Mouse (Mus musculus) hindbrain, embryonic 14.5 days (tissue): Measurements from ENCODE around the gene Icosl. TPM values are rescaled to one million over a fixed set of nuclear protein-coding genes. Genes with fewer than 3 reads are reported as not detected.

ENCODE experiments used
- ATAC-seq: fragments of 200-750 bp; cut with Nextera tagmentation; 2 replicates; pipeline ENCODE4 v1.8.0; 2017; ENCODE audit warnings: moderate number of reproducible peaks, mild to moderate bottlenecking, moderate TSS enrichment, moderate library complexity; ENCODE audit not compliant: low FRiP score
- DNase-seq: peaks from one replicate; pipeline ENCODE4 v3.0.0-alpha.2; 2015; ENCODE audit warnings: low spot score
- H3K27ac ChIP-seq: fragments of 300-500 bp; sonication (generic); 2 replicates; pipeline ENCODE4 v1.5.1; 2014; ENCODE audit warnings: mild to moderate bottlenecking, moderate library complexity
- H3K27me3 ChIP-seq: fragments of 300-500 bp; sonication (generic); 2 replicates; pipeline ENCODE4 v1.6.1; 2014; ENCODE audit warnings: mild to moderate bottlenecking, low read length, mixed read lengths; ENCODE audit not compliant: control insufficient read depth, insufficient read depth
- H3K36me3 ChIP-seq: fragments of 300-500 bp; sonication (generic); replicated peaks from 2 replicates; pipeline ENCODE4 v1.6.1; 2014; ENCODE audit not compliant: control insufficient read depth, insufficient read depth
- H3K4me1 ChIP-seq: fragments of 300-500 bp; sonication (generic); replicated peaks from 2 replicates; pipeline ENCODE4 v1.6.1; 2014; ENCODE audit warnings: antibody characterized with exemption, low read length, mixed read lengths; ENCODE audit not compliant: control insufficient read depth, insufficient read depth
- H3K4me2 ChIP-seq: fragments of 300-500 bp; sonication (generic); replicated peaks from 2 replicates; pipeline ENCODE4 v1.6.1; 2014; ENCODE audit warnings: mild to moderate bottlenecking, moderate library complexity
- H3K4me3 ChIP-seq: fragments of 300-500 bp; sonication (generic); replicated peaks from 2 replicates; pipeline ENCODE4 v1.5.1; 2014; ENCODE audit warnings: mild to moderate bottlenecking, low read length
- H3K9ac ChIP-seq: fragments of 300-500 bp; sonication (generic); 2 replicates; pipeline ENCODE4 v1.6.1; 2014
- H3K9me3 ChIP-seq: fragments of 300-500 bp; sonication (generic); 2 replicates; pipeline ENCODE4 v1.6.1; 2016; ENCODE audit warnings: low read length; ENCODE audit not compliant: control insufficient read depth
- WGBS: fragments of 180-500 bp; shearing (Covaris S2); extraction: QIAGEN DNeasy Blood & Tissue Kit; methylation state at CpG from one replicate; pipeline ENCODE4 v1.1.7; 2014; 5-methylcytosine and 5-hydroxymethylcytosine counted together
- polyA plus RNA-seq: library from polyadenylated mRNA; unstranded; fragments of >200 nt; fragmentation: Nextera tagmentation; extraction: Ambion mirVana; gene quantifications from 2 replicates; pipeline ENCODE4 v1.2.1, GENCODE M21; 2014

Icosl gene
- polyA plus RNA-seq, 1 experiment from 2014 or later, result 0.79 TPM

DNA sequence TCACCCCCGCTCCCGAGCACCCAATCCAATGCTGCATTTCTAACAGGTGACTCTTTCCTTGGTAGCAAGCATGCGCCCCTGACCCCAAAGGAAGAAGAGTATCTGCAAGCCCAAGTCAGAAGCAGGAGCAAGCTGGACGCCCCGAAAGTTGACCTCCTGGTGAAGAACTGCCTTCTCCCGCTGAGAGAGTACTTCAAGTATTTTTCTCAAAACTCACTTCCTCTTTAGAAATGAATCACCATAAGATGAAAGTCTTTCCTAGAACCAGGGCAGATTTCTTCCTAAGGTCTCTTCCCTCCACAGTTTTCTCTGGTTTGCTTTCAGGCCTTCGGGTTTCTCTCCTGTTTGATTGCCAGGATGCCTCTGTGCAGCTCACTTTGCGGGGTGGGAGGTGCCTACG lies 6.0 kb upstream of the Icosl start:
- H3K27me3 ChIP-seq, result no peaks in the 10 kb centered on the region
- no peaks in the 10 kb centered on the region for H3K4me1 ChIP-seq
- no peaks in the 10 kb centered on the region for H3K9me3 ChIP-seq
- WGBS, result 86% methylated on average over 9 of the region's 9 CpGs
- ATAC-seq, result no peak
- no peak overlapping the region for H3K27ac ChIP-seq
- H3K4me3 ChIP-seq, result no peak overlapping the region
- H3K36me3 ChIP-seq, result no peaks in the 10 kb centered on the region
- H3K4me2 ChIP-seq, result no peak overlapping the region
- no peak overlapping the region for H3K9ac ChIP-seq
- DNase-seq, result no peak

DNA sequence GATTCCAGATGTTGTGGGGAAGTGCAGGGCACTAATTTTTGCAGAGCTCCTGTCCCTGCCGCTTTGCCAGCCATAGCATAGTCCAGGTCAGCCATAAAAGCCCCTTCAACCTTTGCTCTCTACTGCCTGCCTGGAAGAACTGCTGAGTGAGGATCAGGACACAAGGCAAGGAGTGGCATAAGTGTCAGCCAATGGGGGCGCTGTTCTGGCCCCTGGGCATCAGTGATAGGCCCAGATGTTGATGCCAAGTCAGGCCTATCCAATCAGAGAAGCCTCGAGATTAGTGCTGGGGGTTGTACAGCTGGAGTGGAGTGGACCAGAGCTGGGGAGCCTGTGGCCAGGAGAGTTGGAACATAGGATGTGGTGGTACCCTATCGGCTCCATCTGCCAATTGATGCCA lies 1.9 kb upstream of the Icosl start:
- no peak for DNase-seq
- 52% methylated on average over 4 of the region's 4 CpGs for WGBS

DNA sequence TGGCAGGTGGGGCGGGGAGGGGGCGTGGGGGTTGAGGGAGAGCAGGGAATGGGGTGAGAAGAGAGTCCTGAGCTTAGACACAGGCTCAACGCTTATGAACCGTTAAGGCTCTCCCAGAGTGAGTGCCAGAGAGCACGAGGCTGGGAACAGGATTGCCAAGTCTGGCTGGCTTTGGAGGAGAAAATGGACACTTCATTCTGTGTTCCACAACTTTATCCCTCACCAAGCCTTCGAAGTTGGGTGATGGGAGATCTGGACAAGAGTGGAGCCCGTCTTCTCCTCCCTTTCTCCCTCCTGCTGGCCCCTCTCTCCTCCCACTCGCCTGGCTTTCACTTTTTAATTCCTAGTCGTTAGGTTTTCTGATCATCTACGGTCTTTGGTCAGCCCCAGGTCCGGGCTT lies 561 bp upstream of the Icosl start:
- ATAC-seq, result no peak
- H3K9ac ChIP-seq, result no peak overlapping the region

More for the DNA sequence above, 1.9 kb upstream of the Icosl start:
- H3K4me1 ChIP-seq, result peaks cover 8% of the 10 kb centered on the region; the same call in 1 of the 2 replicates
- no peaks in the 10 kb centered on the region for H3K9me3 ChIP-seq
- H3K36me3 ChIP-seq, result no peaks in the 10 kb centered on the region
- peaks cover 26% of the 10 kb centered on the region for H3K27me3 ChIP-seq
- H3K27ac ChIP-seq, result no peak overlapping the region
- H3K9ac ChIP-seq, result no peak overlapping the region
- H3K4me2 ChIP-seq, result no peak overlapping the region
- H3K4me3 ChIP-seq, result no peak overlapping the region
- ATAC-seq, result no peak

DNA sequence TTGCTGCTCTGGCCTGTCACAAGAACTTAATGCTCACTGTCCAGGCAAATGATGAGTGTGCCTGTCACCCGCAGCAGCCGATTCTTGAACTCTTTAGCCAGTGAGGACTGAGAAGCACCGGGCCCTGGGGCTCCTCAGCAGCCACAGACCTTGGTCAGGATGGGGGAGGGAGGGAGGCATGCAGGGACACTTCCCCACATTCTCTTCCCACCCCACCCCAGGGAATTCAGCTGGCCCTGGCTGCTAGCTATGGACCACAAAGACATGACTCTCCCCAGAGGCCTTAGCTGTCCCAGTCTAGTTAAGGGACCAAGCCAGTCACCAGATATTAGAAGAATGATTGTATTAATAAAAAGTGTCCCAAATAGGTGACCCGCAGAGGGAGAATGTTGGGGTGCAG lies 5.0 kb downstream of the Icosl start:
- H3K27ac ChIP-seq, result no peak overlapping the region
- peaks cover 16% of the 10 kb centered on the region for H3K27me3 ChIP-seq
- no peak for ATAC-seq
- no peaks in the 10 kb centered on the region for H3K36me3 ChIP-seq
- H3K4me2 ChIP-seq, result no peak overlapping the region
- DNase-seq, result no peak
- no peak overlapping the region for H3K9ac ChIP-seq
- 82% methylated on average over 4 of the region's 4 CpGs for WGBS
- no peaks in the 10 kb centered on the region for H3K9me3 ChIP-seq
- no peak overlapping the region for H3K4me3 ChIP-seq
- H3K4me1 ChIP-seq, result peaks cover 5% of the 10 kb centered on the region; the same call in 1 of the 2 replicates

More for the DNA sequence above, 561 bp upstream of the Icosl start:
- Histone ChIP-seq H3K4me1 (peaks cover 8% of the 10 kb centered on the region; the same call in 1 of the 2 replicates), H3K27ac (no peak overlapping the region), H3K9me3 (no peaks in the 10 kb centered on the region), H3K27me3 (peaks cover 26% of the 10 kb centered on the region), H3K4me3 (peak overlapping the region; percentile 50), H3K36me3 (no peaks in the 10 kb centered on the region), H3K4me2 (peak overlapping the region; percentile 98)
- 28% methylated on average over 11 of the region's 11 CpGs for WGBS
- no peak for DNase-seq

DNA sequence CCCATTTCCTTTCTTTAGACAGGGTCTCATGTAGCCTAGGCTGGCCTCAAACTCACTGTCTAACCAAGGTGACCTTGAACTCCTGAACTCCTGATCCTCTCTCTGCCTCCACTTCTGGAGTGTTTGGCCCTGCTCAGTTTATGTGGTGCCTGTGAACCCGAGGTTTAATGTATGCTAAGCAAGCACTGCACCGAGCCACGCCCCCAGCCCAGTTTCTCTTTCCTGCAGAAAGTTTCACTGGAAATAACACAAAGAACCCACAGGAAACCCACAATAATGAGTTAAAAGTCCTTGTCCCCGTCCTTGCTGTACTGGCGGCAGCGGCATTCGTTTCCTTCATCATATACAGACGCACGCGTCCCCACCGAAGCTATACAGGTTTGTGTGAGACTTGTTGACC lies 5.9 kb downstream of the Icosl start:
- H3K36me3 ChIP-seq, result no peaks in the 10 kb centered on the region
- no peaks in the 10 kb centered on the region for H3K4me1 ChIP-seq
- H3K9me3 ChIP-seq, result no peaks in the 10 kb centered on the region
- no peak overlapping the region for H3K4me2 ChIP-seq
- no peak overlapping the region for H3K4me3 ChIP-seq
- ATAC-seq (no peak), DNase-seq (no peak)
- H3K9ac ChIP-seq, result no peak overlapping the region
- H3K27me3 ChIP-seq, result peaks cover 8% of the 10 kb centered on the region
- no peak overlapping the region for H3K27ac ChIP-seq
- WGBS, result 85% methylated on average over 11 of the region's 11 CpGs

DNA sequence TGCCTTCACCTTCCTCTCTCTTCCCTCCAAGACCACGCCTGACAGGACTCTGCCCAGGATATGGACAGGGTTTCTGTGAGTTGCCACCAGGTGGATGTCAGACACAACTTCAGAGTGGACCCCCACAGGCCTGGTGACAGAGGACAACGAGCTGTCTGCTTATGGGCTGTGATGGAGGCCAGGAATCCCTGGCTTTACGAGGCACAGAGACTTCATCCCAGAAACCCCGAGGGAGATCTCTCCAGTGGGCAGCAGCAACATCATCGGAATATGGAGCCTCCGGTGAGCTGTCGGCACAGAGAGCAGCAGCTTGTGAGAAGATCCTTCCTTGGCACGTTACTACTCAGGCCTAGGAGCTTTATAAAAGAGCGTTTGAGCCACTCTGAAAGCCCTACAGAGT lies 8.8 kb downstream of the Icosl start:
- Histone ChIP-seq H3K27me3 (no peaks in the 10 kb centered on the region), H3K4me2 (no peak overlapping the region), H3K9ac (no peak overlapping the region), H3K27ac (no peak overlapping the region), H3K4me3 (no peak overlapping the region), H3K36me3 (no peaks in the 10 kb centered on the region), H3K4me1 (no peaks in the 10 kb centered on the region), H3K9me3 (no peaks in the 10 kb centered on the region)
- no peak for DNase-seq
- 82% methylated on average over 9 of the region's 9 CpGs for WGBS
- no peak for ATAC-seq

DNA sequence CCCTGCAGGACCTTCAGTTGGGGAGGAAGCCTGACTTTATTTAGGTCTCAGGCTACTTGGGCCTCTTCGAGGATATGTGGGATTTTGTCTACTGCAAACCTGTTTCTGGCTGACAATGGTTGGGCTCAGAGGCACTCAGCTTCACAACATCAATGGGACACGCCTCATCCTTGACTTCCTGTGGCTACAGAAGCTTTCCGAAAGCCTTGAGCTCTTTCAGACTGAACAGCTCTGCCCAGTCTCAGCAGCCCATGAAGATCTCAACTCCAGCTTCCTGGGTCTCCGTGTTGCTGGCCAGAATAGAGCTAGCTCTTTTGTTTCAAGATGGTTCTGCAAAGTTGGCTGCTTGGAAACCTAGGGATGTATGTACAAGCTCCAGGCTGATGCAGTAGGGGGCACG lies 9.2 kb downstream of the Icosl start:
- ATAC-seq (no peak), DNase-seq (no peak)
- Histone ChIP-seq H3K27me3 (no peaks in the 10 kb centered on the region), H3K4me1 (no peaks in the 10 kb centered on the region), H3K4me2 (no peak overlapping the region), H3K27ac (no peak overlapping the region), H3K9me3 (no peaks in the 10 kb centered on the region), H3K9ac (no peak overlapping the region), H3K36me3 (no peaks in the 10 kb centered on the region), H3K4me3 (no peak overlapping the region)
- 88% methylated on average over 5 of the region's 5 CpGs for WGBS

DNA sequence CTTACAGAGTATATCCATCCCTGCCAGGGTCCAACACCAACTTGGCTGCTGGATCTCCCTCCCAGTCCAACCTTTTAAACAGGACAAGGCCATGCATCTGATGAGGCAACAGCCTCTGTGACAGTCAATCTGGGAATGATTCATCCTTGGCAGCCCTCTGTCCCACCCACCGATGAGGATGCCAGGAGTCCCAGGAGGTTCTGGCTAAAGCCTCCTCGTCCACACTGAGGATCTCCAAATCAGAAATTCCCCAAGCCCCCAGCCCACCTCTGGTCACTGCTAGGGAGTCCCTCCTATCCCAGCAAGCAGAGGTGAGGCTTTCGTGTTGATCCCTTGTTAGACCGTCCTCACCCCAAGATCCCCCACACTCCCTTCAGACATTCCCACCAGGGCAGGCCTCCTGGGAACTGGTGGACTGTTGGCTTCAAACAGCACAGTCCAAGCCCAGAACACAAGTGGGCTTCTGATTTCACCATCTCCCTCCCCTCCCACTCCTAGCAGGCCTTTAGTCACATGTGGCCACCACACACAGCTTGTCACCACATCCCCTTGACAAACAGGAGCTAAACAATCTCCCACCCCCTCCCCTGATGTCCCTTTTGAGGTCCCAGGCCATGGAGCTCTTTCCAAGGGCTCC lies 11.0 kb downstream of the Icosl start:
- Histone ChIP-seq H3K9ac (no peak overlapping the region), H3K4me1 (no peaks in the 10 kb centered on the region), H3K9me3 (no peaks in the 10 kb centered on the region), H3K4me3 (no peak overlapping the region), H3K27me3 (no peaks in the 10 kb centered on the region), H3K4me2 (no peak overlapping the region), H3K27ac (no peak overlapping the region), H3K36me3 (no peaks in the 10 kb centered on the region)
- 81% methylated on average over 4 of the region's 4 CpGs for WGBS
- DNase-seq (no peak), ATAC-seq (no peak)

DNA sequence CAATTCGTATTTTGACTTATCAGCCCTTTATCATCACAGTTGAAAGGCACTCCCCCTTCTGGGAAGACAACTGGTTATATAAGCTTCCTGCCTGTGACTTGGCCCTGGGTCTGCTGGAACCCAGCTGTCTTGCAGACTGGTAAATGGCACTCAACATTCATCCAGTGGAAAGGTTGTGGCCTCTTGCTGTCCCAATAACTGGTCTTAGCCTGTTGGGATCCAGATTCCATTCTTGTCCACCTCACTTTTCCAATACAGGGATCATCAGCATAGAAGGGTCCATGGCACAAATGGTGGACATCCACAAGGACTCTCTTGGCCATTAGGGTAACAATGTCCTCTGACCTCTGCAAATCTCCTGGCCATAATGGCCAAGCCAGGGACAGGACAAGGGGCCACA lies 15.0 kb downstream of the Icosl start:
- WGBS, result 68% methylated on average over 1 of the region's 1 CpGs
- H3K4me2 ChIP-seq, result no peak overlapping the region

DNA sequence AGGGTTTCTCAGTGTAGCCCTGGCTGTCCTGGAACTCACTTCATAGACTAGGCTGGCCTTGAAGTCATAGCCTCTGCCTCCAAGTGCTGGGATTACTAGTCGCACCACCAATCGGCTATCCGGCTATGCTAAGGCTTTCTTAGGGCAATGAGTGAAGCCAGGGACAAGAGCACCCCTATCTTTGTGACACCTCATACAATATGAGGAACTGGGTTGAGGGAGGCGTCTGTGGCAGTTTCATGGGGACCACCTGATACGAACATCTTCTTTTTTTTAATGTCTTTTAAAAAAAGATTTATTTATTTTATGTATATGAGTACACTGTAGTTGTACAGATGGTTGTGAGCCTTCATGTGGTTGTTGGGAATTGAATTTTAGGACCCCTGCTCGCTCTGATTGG lies 16.6 kb downstream of the Icosl start:
- Histone ChIP-seq H3K4me2 (no peak overlapping the region), H3K27ac (no peak overlapping the region), H3K4me3 (no peak overlapping the region), H3K27me3 (no peaks in the 10 kb centered on the region), H3K4me1 (no peaks in the 10 kb centered on the region), H3K36me3 (no peaks in the 10 kb centered on the region), H3K9ac (no peak overlapping the region), H3K9me3 (no peaks in the 10 kb centered on the region)
- DNase-seq (no peak), ATAC-seq (no peak)
- 96% methylated on average over 6 of the region's 6 CpGs for WGBS

More for the DNA sequence above, 15.0 kb downstream of the Icosl start:
- Histone ChIP-seq H3K4me3 (no peak overlapping the region), H3K27ac (no peak overlapping the region), H3K4me1 (no peaks in the 10 kb centered on the region), H3K36me3 (no peaks in the 10 kb centered on the region), H3K9me3 (no peaks in the 10 kb centered on the region), H3K27me3 (no peaks in the 10 kb centered on the region), H3K9ac (no peak overlapping the region)
- ATAC-seq (no peak), DNase-seq (no peak)
